Mouse (Mus musculus) G1E-ER4 (cell line): ENCODE results near the gene Slc25a39. TPM values are rescaled to one million over a fixed set of nuclear protein-coding genes. Genes with fewer than 3 reads are reported as not detected.

ENCODE experiments used
- GATA1 ChIP-seq: IDR thresholded peaks from one replicate; pipeline ENCODE4 v1.8.0; 2012; ENCODE audit warnings: low read length, inconsistent platforms
- polyA plus RNA-seq: library from polyadenylated mRNA; stranded (reverse); fragments of >175 nt; gene quantifications from 2 replicates; pipeline ENCODE4 v1.2.3, GENCODE M21; 2012

Slc25a39 gene
- polyA plus RNA-seq, 1 experiment = 260 TPM

DNA sequence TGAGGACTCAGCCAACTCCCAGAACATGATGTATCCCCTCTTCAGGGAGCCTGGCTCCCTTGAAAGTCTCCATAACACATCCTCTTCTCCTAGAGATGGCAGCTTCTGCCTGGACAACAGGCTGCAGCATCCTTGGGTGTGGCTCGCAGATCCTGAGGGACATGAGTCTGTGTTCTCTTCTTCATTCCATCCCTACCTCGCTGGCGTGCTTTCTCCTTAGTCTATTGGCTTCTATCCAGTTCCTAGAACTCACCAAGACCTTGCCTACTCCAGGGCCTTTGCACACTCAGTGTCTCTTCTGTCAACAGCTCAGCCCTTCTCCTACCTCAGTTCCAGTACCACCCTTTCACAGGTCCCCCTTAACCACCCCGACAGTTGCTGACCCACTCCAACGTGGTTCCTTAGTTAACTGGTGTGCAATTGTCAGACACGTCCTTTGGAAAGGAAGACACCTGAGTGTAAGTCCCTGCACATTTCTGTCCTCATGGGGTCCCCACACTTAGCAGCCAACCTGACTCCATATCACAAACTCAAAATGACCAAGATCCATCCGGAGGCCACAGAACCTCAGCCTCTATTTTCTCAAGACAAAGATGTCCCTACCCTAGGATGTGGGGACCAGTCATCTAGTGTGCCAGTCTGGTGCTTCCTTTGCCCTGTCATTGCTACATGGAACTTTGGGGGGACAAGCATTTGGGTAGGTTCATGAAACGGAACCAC is 45.8 kb downstream of the Slc25a39 start:
- TF ChIP-seq GATA1 = no peak

DNA sequence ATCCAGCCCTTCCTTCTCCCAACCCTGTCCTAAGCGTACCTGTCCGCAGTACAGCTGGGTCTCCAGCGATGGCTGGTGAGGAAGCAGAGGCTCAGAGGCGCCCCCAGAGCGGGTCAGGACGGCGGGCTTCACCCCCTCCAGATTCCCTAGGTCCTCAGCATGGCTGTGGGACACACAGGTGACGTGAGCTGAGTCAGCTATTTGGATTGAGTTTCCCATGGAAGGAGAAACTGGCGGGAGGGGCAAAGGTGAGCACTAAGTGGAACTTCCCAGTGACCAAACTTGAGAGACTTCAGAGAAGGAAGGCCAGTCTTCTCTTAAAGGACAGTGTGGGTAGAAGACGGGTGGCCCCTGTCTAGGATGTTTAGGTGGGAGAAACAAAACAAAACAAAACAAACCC is 49.4 kb downstream of the Slc25a39 start:
- no peak for TF ChIP-seq GATA1

DNA sequence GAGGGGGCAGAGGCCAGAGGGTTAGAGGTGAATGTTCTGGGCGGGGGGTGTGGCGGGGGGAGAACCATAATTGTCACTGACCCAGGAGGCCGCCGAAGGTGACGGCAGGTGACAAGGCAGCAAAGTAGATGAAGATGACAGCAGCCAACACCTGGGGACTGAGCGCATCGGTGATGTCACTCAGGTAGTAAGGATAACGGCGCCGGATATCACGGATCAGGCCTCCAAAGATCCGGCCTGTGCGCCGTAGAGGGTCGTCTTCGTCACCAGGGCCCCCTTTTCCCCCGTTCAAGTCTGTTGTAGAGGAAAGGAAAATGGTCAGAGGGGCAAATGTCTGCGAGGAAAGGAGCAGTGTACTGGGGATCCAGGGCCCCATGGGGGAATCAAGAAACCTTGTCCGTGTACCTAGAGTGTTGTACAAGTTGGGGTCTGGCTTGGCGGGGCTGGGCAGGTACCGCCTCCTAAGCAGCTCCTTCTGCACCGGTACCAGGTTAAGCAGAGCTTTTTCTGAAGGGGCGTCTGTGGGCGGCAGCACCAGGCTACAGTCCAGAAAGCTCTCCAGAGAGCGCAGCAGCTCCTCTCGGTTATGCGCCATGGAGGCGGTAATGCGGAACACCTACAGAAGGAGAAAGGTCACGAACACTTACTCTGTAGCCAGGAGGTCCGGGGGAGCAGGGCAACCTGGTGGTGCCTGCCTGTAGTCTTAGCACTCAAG is 51.0 kb downstream of the Slc25a39 start:
- no peak for TF ChIP-seq GATA1

DNA sequence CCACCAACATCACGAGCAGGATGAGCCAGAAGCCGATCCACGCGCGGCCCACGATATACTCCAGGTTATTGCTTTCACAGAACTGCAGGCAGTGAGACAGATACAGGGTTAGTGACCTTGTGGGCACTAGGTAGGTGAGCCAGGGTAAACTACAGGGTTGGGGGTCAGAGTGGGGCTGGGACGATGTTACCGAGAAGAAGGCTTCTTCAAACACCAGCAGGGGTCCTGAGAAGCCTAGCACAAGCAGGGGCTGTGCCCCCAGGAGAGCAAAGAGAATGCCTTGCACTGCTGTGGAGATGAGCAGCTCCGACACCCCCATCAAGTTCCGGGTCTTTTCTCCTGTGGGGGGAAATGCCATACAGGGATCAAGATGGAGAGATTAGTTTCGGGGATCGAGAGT is 51.6 kb downstream of the Slc25a39 start:
- TF ChIP-seq GATA1 = no peak

DNA sequence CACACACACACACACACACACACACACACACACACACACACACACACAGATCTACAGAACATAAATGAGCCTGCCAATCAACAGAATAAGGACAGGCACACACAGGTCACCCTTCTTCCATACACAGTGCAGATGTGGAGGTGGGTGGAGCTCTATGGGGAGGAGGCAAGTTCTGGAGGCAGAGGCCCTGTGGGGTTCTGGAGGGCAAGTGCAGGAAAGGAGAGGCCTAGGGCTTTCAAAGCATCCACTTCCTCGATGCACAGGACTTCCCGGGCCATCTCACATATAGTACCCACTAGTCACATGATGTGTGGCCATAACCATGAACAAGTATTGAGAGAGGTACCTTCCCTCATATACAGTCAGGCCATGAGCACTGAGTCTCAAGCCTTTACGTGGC is 52.2 kb downstream of the Slc25a39 start:
- TF ChIP-seq GATA1 = no peak

DNA sequence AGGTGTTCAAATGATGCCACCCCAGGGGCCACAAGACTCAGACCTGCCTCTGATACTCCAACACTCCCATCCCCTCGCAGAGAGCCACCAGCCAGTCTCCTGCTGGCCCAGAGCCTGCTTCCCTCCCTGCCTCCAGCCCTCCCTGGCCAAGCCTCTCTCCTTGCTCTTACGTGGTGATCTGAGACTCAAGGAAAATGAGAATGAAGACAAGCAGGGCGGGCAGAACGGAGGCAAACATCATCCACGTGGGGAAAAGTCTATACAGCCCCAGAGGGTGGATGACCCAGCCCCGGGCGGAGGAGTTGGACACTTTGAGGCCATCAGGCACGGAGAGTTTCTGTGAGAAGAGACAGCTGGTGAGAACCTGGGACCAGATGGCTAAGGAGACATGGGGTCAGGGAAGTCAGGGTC is 54.7 kb downstream of the Slc25a39 start:
- no peak for TF ChIP-seq GATA1

Other genes starting within 250 kb of the Slc25a39 start
- 106 and 164 TPM in 2 replicates for gene Lsm12, start 222.7 kb downstream of the Slc25a39 start, polyA plus RNA-seq
- gene G6pc3, start 218.3 kb downstream of the Slc25a39 start, polyA plus RNA-seq = 21.2 and 21.5 TPM in 2 replicates
- gene Hdac5, start 177.8 kb downstream of the Slc25a39 start, polyA plus RNA-seq = 34.9 and 38.8 TPM in 2 replicates
- gene BC030867, start 159.1 kb downstream of the Slc25a39 start, polyA plus RNA-seq = 4.7 and 11.3 TPM in 2 replicates
- gene Asb16, start 139.2 kb downstream of the Slc25a39 start, polyA plus RNA-seq = not detected in 2 replicates
- 35.4 and 44.5 TPM in 2 replicates for gene Tmub2, start 123.0 kb downstream of the Slc25a39 start, polyA plus RNA-seq
- 67.5 and 84.9 TPM in 2 replicates for gene Atxn7l3, start 111.3 kb downstream of the Slc25a39 start, polyA plus RNA-seq
- 180 and 263 TPM in 2 replicates for gene Ubtf, start 88.2 kb downstream of the Slc25a39 start, polyA plus RNA-seq
- 7.0 and 10.8 TPM in 2 replicates for gene Slc4a1, start 41.7 kb downstream of the Slc25a39 start, polyA plus RNA-seq
- gene Rundc3a, start 14.5 kb downstream of the Slc25a39 start, polyA plus RNA-seq = not detected in 2 replicates
- 13.2 and 18.9 TPM in 2 replicates for gene Grn, start 22.4 kb upstream of the Slc25a39 start, polyA plus RNA-seq
- gene Fam171a2, start 39.7 kb upstream of the Slc25a39 start, polyA plus RNA-seq = 0.23 and 0.30 TPM in 2 replicates
- gene Itga2b, start 62.2 kb upstream of the Slc25a39 start, polyA plus RNA-seq = 18.0 and 29.0 TPM in 2 replicates
- gene Gpatch8, start 148.4 kb upstream of the Slc25a39 start, polyA plus RNA-seq = 11.5 and 15.9 TPM in 2 replicates
- not detected in 2 replicates for gene Gm11627, start 171.5 kb upstream of the Slc25a39 start, polyA plus RNA-seq
- not detected in 2 replicates for gene Fzd2, start 196.4 kb upstream of the Slc25a39 start, polyA plus RNA-seq